Mouse (Mus musculus) cerebellum, postnatal 4 days (tissue): ENCODE results near the gene Podn.
A peak's percentile ranks its signal among the peaks of the same experiment; 100 is the strongest.
"Not testable (repeated sequence)": the region's sequence is repeated elsewhere in the genome, so short reads cannot be mapped to it uniquely, and the experiment has no call there.

Source experiments
- DNase-seq, 2 experiments: peaks; one replicate each; pipeline ENCODE4 v3.0.0; 2022; ENCODE audit warnings: low spot score in 2 of 2, mixed read lengths in 1 of 2

Gene Podn

GRCm38 (mm10) chr4:108079191-108079590 is 17.1 kb downstream of the Podn start:
- not testable (repeated sequence) for DNase-seq

DNA sequence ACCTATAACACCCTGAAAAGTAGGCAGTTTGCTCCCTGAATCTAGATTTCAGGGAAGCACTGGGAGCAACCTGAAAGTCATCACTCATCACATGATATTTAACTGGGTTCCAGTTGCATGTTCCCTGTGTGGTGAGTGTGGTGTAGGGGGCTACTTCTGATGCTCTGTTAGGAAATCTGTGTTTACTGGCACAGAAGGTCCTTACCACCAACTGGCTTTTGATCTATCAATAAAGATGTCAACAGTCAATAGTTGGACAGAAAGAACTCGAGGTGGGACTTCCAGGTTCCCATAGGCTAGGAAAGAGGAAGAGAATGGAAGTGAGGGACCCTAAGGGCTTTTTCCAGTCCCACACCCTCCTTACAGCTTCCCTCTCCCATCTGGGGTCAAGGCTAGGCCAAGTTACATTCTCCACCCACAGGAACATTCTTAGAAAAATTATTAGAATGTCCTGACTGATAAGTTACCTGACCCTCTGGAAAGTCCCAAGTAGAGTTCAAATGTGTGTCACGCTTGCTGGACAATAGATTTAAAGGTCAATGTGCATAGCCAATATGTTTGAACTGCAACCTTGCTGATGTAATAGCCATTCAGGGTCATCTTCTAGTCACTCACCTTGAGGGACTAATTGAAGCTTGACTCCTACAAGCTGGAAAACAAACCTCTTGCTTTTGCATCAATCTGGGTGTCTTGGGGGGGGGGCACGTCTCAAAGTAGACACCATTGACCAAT is 18.9 kb downstream of the Podn start:
- DNase-seq = no peak

GRCm38 (mm10) chr4:108074204-108074823 is 21.9 kb downstream of the Podn start:
- no peak for DNase-seq

DNA sequence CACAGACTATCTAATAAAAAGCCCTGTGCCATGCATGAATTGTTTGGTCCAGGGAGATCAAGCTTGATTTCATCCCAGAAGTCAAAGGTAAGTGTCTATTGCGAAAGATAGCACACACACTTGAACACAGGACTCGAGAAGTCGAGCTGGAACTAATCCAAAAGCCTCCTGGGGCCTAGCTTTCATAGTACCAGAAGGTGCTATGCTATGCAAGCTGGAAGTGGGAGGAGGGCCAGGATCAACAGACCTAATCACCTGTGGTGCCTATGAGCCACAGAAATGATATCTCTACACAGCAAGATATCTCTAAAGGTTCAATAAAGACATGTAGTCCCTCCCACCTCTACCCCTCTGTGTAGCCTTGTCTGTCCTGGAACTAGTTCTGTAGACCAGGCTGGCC is 24.2 kb downstream of the Podn start:
- DNase-seq = no peak

DNA sequence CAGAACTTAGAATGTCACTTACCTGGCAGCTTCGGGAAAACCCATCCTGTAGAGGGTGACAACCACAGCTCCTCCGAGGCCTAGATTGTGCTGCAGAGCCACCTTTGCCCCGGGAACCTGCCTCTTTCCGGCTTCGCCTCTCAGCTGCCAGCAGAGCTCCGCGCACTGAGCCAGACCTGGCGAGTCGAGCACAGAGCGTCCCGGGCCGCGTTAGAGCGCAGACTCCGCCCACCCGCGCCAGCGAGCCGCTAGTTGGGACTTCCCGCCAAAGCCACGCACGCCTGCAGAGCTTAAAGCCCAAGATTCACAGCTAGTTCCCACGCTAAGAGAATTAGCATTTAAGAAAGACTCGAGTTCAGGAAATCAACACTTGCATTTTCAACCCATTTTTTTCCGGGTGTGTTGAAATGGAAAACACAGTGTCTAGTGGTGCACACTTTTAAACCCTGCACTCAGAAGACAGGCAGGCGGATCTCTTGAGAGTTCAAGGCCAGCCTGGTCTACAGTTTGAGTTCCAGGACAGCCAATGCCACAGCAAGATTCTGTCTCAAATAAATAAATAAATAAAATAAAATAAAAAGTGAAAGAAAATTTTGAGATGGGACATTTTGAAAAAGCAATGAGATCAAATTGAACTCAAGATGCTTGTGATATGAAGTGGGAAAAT is 24.9 kb downstream of the Podn start:
- DNase-seq = peak; percentile 75 to 92

- no peak for DNase-seq
These were observed 25.5 kb downstream of the Podn start for GRCm38 (mm10) chr4:108070723-108071122.

GRCm38 (mm10) chr4:108070286-108070685 is 26.0 kb downstream of the Podn start:
- DNase-seq = no peak

- DNase-seq = no peak
These were observed 28.2 kb downstream of the Podn start for GRCm38 (mm10) chr4:108068081-108068480.

GRCm38 (mm10) chr4:108067261-108067660 is 29.0 kb downstream of the Podn start:
- DNase-seq = no peak

- DNase-seq = no peak
These were observed 29.7 kb downstream of the Podn start for GRCm38 (mm10) chr4:108066569-108066968.

- DNase-seq = no peak
These were observed 30.9 kb downstream of the Podn start for GRCm38 (mm10) chr4:108065176-108065844.

DNA sequence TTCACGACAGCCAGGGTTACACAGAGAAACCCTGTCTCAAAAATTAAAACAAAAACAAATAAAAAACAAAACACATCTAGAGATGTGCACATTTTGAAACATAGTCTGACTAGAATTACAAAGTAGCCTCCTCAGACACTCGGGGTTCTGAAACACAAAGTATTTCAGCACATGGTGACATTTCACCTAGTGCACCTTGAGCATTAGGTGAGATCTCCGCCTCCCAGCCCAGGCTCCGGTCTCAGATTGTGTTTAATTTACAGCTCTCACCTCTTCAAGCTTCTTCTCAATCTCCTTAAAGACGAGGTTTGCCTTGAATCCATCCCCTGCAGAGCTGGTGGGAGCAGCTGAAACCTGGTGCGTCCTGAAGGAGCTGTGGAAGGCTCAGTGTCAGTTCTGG is 32.6 kb downstream of the Podn start:
- DNase-seq = no peak

- DNase-seq = no peak
These were observed 33.7 kb downstream of the Podn start for GRCm38 (mm10) chr4:108062524-108062923.

GRCm38 (mm10) chr4:108060774-108061173 is 35.5 kb downstream of the Podn start:
- no peak for DNase-seq

DNA sequence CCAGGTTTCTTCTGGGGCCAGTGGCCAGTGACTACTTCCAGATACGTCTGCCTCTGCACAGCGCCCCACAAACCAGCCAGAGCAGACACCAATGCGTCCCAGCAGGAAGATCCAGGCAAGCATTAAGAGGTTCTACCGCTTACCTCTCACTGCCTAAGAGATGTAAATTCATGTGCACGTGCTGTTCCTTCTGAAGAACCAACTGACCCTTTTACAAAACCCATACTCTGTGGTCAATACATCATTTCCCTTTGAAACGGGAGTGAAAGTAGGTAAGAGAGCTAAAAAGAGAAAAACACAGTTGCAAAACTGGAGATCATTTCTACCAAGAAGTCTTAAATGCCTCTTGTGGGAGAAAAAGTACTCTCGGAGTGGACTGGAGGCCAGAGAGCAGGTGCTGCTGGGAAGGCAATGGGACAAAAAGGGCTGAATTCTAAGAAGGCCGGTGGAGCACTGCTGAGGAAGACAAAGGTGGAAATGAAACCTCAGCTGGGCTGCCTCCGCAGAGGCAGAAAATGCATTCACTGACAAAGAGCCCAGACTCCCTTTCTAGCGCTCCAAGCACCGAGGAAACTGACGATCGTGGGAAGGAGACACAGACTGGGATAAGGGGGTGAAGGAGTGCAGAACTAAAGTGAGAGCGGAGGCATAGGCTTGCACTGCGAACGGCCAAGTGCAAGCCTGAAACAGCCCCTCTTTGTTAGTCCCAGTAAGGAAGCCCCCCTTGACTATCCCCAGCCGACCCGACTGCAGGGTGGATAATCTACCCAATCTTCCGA is 36.5 kb downstream of the Podn start:
- DNase-seq = no peak

DNA sequence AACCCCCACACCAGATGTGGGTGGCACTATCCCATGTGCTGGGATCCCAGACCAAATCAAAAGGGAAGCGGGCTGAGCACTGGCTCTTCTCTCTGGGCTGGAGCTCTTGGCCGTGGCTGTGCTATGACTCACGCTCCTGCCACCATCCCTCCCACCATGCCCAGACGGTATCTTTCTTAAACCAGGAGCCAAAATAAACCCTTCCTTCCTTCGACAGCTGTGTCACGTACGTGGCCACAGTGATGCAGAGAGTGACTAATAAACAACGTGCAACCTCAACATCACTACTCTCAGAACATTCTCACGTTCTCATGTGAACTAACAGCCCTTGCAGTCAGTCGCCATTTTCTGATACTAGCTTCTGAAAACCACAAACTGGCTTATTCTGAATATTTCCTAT is 38.1 kb downstream of the Podn start:
- no peak for DNase-seq

DNA sequence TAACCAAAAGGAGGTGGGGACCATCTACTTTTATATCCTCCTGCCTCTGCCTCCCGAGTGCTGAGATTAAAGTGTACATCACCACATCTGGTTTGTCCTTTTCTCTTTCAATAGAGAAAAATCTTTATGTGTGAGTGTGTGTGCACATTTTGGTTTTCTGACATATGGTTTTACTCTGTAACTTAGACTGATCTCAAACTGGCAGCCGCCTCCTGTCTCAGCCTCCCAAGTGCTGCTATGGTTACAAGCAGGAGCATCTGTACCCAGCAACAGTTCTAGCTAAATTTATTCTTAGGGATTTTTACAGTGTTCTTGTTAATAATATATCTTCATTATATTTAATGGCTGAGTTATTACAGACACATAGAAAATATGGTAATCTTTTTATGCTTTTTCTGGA is 39.0 kb downstream of the Podn start:
- DNase-seq = no peak

DNA sequence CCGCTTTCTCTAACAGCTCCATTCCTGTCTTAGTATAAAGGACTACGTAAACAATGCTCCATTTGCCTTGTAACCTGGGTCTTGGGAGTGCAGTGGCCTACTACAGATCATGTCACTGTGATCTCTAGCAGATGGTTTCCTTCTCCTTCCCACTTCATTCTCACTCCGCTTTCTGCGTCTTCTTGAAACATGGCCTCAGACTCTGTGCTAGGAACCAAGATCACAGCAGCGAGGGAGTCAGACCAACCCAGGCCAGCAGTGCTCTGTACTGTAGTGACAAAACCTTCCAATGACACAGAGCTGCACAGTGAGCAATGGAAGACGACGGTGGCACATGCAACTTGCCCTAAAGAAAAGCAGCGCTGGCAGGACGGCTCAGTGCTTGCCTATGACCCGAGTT is 40.4 kb downstream of the Podn start:
- DNase-seq = no peak

- DNase-seq = no peak
These were observed 43.6 kb downstream of the Podn start for GRCm38 (mm10) chr4:108052673-108053072.

- DNase-seq = peak in 1 of 2 experiments; percentile 45
These were observed 44.5 kb downstream of the Podn start for GRCm38 (mm10) chr4:108051687-108052274.

DNA sequence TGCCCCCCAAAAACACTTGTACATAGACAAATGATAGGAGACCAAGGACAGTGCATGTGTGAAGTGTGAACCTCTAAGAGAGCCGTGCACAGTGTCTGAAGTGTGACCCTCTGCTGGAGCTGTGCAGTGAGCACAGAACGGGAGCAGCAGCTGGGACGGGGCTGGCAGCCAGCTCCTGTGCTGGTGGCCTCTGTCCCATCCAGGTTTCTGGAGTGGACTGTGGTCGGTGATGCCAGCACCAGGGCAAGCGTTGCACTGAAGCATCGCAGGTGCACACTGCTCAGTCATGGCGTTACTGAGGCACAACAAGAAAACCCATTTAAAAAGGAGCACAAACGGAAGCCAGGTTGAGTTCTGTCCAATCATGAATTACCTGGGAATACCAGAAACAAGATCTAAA is 50.1 kb downstream of the Podn start:
- peak in 1 of 2 experiments; percentile 64 for DNase-seq
